Mouse (Mus musculus) intestine, embryonic 14.5 days (tissue): ENCODE results near the gene Syt15. TPM values are rescaled to one million over a fixed set of nuclear protein-coding genes. Genes with fewer than 3 reads are reported as not detected.
"Not testable (repeated sequence)": the region's sequence is repeated elsewhere in the genome, so short reads cannot be mapped to it uniquely, and the experiment has no call there.

Experiments used
- ATAC-seq: fragments of 200-750 bp; cut with Nextera tagmentation; replicated peaks from 2 replicates; pipeline ENCODE4 v1.8.0; 2017; ENCODE audit warnings: low read depth, moderate number of reproducible peaks, moderate TSS enrichment, moderate library complexity; ENCODE audit not compliant: low FRiP score, low TSS enrichment
- DNase-seq: peaks from one replicate; pipeline ENCODE4 v3.0.0-alpha.2; 2018; ENCODE audit warnings: low spot score
- H3K27ac ChIP-seq: fragments of 300-500 bp; sonication (generic); 2 replicates; pipeline ENCODE4 v1.5.1; 2014; ENCODE audit warnings: low read depth, mild to moderate bottlenecking, control low read depth
- H3K27me3 ChIP-seq: fragments of 300-500 bp; sonication (generic); replicated peaks from 2 replicates; pipeline ENCODE4 v1.6.1; 2014; ENCODE audit warnings: low read length, control low read depth; ENCODE audit not compliant: control insufficient read depth, insufficient read depth
- H3K36me3 ChIP-seq: fragments of 300-500 bp; sonication (generic); 2 replicates; pipeline ENCODE4 v1.6.1; 2014; ENCODE audit warnings: low read length, control low read depth; ENCODE audit not compliant: control insufficient read depth, insufficient read depth
- H3K4me1 ChIP-seq: fragments of 300-500 bp; sonication (generic); replicated peaks from 2 replicates; pipeline ENCODE4 v1.6.1; 2014; ENCODE audit warnings: low read length, control low read depth, mixed read lengths; ENCODE audit not compliant: control insufficient read depth, insufficient read depth
- H3K4me2 ChIP-seq: fragments of 300-500 bp; sonication (generic); 2 replicates; pipeline ENCODE4 v1.6.1; 2014; ENCODE audit warnings: low read length
- H3K4me3 ChIP-seq: fragments of 300-500 bp; sonication (generic); 2 replicates; pipeline ENCODE4 v1.5.1; 2014; ENCODE audit warnings: low read depth, low read length, control low read depth, mixed read lengths
- H3K9ac ChIP-seq: fragments of 300-500 bp; sonication (generic); 2 replicates; pipeline ENCODE4 v1.6.1; 2014; ENCODE audit warnings: mild to moderate bottlenecking, low read length
- H3K9me3 ChIP-seq: fragments of 300-500 bp; sonication (generic); 2 replicates; pipeline ENCODE4 v1.6.1; 2016; ENCODE audit warnings: low read length, control low read depth; ENCODE audit not compliant: control insufficient read depth
- WGBS: fragments of 180-500 bp; shearing (Covaris S2); extraction: QIAGEN DNeasy Blood & Tissue Kit; methylation state at CpG from one replicate; pipeline ENCODE4 v1.1.7; 2014; 5-methylcytosine and 5-hydroxymethylcytosine counted together
- polyA plus RNA-seq: library from polyadenylated mRNA; unstranded; fragments of >200 nt; fragmentation: Nextera tagmentation; extraction: Ambion mirVana; gene quantifications from 2 replicates; pipeline ENCODE4 v1.2.1, GENCODE M21; 2014

Syt15 gene
- polyA plus RNA-seq, 1 experiment from 2014 or later = 0.54 TPM

DNA sequence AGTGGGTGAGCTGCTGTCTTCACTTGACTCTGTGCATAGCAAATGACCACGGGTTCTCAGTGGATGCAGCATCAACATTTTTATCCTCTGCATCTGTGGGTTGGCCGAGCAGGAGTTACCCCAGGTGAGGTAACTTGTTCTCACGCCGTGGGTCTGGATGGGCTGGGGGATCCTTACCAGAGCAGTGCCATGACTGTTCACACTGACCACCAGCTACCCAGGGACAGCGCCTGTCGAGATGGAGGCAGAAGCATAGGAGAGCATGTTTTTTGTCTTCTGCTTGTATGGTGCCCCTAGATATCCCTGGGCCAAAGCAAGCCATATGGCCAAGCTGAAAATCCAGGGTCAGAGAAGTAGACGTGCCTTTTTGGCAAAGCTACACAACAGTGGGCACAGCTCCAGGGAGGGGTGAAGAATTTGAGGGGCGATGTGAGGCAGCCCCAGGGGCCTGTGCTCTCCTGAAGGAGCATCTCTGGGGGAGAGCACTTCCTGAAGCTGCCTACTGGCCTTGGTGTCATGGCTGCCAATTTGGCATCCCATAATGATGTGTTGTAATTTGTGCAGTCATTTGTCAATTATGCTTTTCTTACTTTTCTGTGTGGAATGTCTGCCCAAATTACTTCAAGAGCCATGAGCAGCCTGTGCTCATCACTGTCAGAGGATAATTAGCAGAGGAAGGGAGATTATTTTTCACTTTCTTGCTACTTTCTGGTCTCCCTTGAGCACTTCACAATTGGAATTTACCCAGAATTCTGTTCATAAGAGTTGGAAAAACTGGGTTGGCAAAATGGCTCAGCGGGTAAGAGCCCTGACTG, 13.7 kb downstream of the Syt15 start:
- peak; percentile 47 for DNase-seq

DNA sequence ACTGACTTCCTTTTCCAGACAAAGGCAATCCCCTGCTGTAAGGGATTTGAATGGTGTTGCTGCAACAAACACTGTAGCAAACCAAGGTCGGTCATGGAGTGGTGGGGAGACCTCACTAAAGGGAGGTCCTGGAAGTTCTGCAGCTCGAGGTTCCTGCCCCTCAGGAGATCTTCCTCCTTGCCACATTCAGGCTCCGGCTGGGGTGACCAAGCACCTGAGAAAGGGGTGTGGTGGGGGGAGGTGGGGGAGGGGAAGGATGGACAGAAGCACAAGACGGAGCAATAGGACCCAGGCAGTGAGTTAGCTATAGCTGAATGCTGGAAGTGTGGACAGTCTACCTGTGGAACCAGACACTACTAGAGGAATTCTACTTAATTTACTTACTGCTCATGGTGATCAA, 14.5 kb downstream of the Syt15 start:
- H3K27ac ChIP-seq = no peak overlapping the region
- ATAC-seq = no peak

More for the DNA sequence above, 13.7 kb downstream of the Syt15 start:
- 89% methylated on average over 9 of the region's 9 CpGs for WGBS
- Histone ChIP-seq H3K4me3 (no peak overlapping the region), H3K9me3 (no peaks in the 10 kb centered on the region), H3K27ac (no peak overlapping the region), H3K27me3 (no peaks in the 10 kb centered on the region), H3K9ac (no peak overlapping the region), H3K4me2 (no peak overlapping the region), H3K4me1 (peaks cover 4% of the 10 kb centered on the region; the same call in 1 of the 2 replicates), H3K36me3 (no peaks in the 10 kb centered on the region)
- ATAC-seq = no peak

DNA sequence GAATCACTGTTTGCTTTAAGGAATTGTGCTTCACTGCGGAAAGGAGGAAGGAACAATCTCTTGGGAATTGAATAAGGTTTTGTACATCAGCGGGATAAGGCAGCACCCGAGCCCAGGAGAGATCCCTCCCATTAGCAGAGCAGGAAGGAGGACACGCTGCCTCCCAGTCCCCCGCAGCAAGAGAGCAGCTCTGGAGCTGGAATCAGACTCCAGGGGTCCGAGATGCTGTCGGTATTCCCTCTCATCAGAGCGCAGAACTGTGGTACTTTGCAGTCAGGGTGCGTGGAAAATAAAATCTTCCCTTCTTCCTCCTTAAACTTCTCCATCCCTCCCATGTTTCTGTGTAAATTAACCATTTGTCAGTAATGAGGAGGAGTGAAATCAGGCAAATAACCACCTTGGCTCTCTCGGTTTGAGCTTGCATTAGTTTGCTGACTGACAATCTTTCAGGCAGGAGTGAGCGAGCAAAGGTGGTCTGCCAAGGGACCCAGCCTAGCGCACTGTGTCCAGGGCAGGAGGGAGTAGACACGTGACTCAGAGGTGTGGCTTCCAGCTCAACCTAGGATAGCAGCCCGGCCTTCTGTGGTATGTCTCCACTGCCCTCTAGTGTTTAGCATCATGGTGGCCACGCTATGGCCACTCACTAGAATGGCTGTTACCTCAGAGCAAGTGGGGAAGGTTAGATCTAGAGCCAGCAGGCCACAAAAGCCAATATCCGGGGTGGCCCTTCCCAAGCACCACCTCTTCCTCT, 15.4 kb downstream of the Syt15 start:
- 4% methylated on average over 16 of the region's 16 CpGs for WGBS
- no peak overlapping the region for H3K9ac ChIP-seq
- peak overlapping the region; percentile 22 for H3K4me3 ChIP-seq

More for the DNA sequence above, 14.5 kb downstream of the Syt15 start:
- Histone ChIP-seq H3K9ac (no peak overlapping the region), H3K36me3 (peaks cover 4% of the 10 kb centered on the region; the same call in 1 of the 2 replicates), H3K4me2 (no peak overlapping the region), H3K4me1 (peaks cover 4% of the 10 kb centered on the region; the same call in 1 of the 2 replicates), H3K9me3 (no peaks in the 10 kb centered on the region), H3K27me3 (no peaks in the 10 kb centered on the region), H3K4me3 (no peak overlapping the region)
- DNase-seq = no peak
- 70% methylated on average over 4 of the region's 4 CpGs for WGBS

DNA sequence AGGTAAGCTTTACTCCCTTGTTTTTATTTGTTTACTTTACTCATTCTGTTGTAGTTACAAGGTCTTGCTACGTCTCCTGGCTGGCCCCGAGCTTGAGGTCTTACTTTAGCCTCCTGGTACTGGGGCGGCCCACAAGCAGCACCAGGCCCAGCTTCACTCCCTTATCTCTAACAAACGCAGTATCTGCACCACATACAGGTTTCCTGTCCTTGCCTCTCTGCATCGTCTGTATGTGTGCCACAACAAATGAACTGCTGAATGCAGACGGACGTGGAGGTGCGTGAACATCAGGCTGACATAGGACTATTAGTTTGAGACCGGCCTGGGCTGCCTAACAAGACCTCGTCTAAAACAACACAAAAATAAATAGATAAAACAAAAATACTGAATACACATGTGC, 20.9 kb downstream of the Syt15 start:
- Histone ChIP-seq H3K4me2 (no peak overlapping the region), H3K4me1 (no peaks in the 10 kb centered on the region), H3K27ac (no peak overlapping the region), H3K36me3 (peaks cover 10% of the 10 kb centered on the region), H3K27me3 (no peaks in the 10 kb centered on the region), H3K4me3 (no peak overlapping the region), H3K9me3 (no peaks in the 10 kb centered on the region), H3K9ac (no peak overlapping the region)
- ATAC-seq (no peak), DNase-seq (no peak)
- 66% methylated on average over 10 of the region's 10 CpGs for WGBS

More for the DNA sequence above, 15.4 kb downstream of the Syt15 start:
- Histone ChIP-seq H3K9me3 (no peaks in the 10 kb centered on the region), H3K36me3 (peaks cover 4% of the 10 kb centered on the region; the same call in 1 of the 2 replicates), H3K4me2 (peak overlapping the region; percentile 72), H3K27me3 (no peaks in the 10 kb centered on the region), H3K4me1 (peaks cover 4% of the 10 kb centered on the region; the same call in 1 of the 2 replicates), H3K27ac (no peak overlapping the region)
- DNase-seq (peak; percentile 83), ATAC-seq (peak; percentile 99)

DNA sequence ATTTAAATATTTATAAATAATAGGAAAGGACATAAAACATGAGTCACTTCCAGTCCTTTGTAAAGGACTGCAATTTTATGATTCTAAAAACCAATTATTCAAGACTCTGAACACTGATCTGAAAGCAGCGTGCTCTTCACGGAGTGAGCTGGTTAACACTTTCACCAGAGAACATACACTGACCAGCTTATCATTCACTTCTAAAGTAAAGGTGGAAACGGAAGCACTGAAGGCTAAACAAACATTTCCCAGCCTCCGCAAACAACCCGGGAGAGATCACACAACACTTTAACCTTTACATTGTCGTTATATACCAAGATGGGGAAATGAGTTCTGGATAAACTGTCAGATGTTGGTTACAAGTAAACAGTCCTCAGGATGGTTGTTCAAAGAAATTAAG, 21.3 kb downstream of the Syt15 start:
- ATAC-seq (no peak), DNase-seq (no peak)
- WGBS = 52% methylated on average over 6 of the region's 6 CpGs
- Histone ChIP-seq H3K9me3 (no peaks in the 10 kb centered on the region), H3K4me2 (no peak overlapping the region), H3K9ac (no peak overlapping the region), H3K27me3 (no peaks in the 10 kb centered on the region), H3K36me3 (peaks cover 10% of the 10 kb centered on the region), H3K27ac (no peak overlapping the region), H3K4me1 (no peaks in the 10 kb centered on the region), H3K4me3 (no peak overlapping the region)

DNA sequence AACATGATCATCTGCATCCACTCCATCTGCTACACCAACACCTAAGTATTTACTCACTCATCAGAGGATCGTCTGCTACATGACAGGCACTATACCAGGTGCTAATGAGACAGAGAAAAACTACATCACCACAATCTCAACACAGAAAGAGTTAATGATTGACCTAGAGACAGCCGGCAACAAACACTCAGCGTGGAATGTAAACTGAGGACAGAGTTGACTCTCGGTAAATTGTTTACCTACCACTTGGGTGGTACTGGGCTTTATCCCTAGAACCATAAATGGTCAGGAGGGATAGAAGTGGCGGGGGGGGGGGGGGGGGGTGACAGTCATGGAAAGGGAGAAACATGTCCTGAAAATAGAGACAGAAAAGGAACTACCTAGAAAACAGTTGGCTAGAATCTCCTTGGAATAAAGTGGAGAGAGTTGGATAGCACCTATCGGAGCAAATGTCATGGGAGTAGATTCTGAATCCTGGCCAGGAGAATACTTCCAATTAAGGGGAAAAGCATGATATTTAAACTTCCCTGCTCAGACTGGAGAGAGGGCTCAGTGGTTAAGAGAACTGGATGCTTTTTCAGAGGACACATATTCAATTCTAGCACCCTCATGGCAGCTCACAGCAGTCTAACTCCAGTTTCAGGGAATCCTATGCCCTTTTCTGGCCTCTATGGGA, 33.2 kb downstream of the Syt15 start:
- no peak overlapping the region for H3K4me3 ChIP-seq
- H3K36me3 ChIP-seq = no peaks in the 10 kb centered on the region
- DNase-seq (no peak), ATAC-seq (no peak)
- H3K4me2 ChIP-seq = no peak overlapping the region
- no peaks in the 10 kb centered on the region for H3K9me3 ChIP-seq
- WGBS = 32% methylated on average over 6 of the region's 6 CpGs
- no peak overlapping the region for H3K9ac ChIP-seq
- no peak overlapping the region for H3K27ac ChIP-seq
- 0 out of 2 replicates have a peak, but pooled peaks cover 3% of the 10 kb centered on the region for H3K4me1 ChIP-seq
- H3K27me3 ChIP-seq = no peaks in the 10 kb centered on the region

DNA sequence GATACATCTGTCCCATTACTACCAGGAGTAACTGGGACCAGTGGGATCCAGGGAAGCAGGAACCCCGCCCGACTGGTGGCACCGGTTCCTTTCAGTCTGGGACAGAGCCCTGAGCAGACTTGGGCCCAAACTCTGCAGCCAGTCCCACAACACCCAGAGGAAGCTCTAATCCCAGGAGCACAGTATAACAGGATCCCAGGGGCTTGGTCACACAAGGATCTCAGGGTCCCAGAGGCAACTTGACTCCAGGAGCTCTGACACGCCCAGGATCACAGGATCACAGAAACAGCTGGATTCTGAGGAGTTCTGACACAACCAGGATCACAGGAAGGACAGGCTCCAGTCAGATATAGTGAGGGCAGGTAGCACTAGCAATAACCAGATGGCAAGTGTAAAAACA, 33.9 kb downstream of the Syt15 start:
- Histone ChIP-seq H3K27me3 (no peaks in the 10 kb centered on the region), H3K4me3 (no peak overlapping the region), H3K9me3 (no peaks in the 10 kb centered on the region), H3K36me3 (no peaks in the 10 kb centered on the region), H3K4me1 (0 out of 2 replicates have a peak, but pooled peaks cover 3% of the 10 kb centered on the region), H3K27ac (no peak overlapping the region), H3K9ac (no peak overlapping the region), H3K4me2 (no peak overlapping the region)
- no peak for ATAC-seq
- no peak for DNase-seq
- 91% methylated on average over 4 of the region's 4 CpGs for WGBS

DNA sequence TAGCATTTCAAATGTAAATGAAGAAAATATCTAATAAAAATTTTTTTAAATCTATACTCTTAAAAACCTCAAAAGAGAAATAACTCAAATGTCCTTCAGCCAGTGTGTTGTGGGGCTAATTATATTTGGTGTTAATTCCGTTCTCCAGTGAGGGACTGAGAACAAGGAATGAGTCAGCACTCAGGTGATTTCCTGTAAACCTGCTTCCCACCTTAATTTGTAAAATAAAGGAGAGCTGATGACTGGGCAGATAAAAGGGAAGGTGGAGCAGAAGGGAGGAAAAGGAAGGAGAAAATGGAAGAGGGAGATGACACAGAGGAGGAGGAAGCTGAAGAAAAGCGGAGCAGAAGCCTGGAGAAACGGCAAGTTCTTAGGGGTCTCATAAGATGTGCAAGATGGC, 39.1 kb downstream of the Syt15 start:
- not testable (repeated sequence) for H3K9me3 ChIP-seq, H3K27me3 ChIP-seq, H3K4me2 ChIP-seq, H3K9ac ChIP-seq, H3K4me3 ChIP-seq, DNase-seq, H3K27ac ChIP-seq, H3K36me3 ChIP-seq, ATAC-seq, H3K4me1 ChIP-seq
- WGBS = 73% methylated on average over 3 of the region's 3 CpGs
